Mouse (Mus musculus) embryonic facial prominence, embryonic 10.5 days (tissue): Measurements from ENCODE around the gene Hoxc11. TPM values are rescaled to one million over a fixed set of nuclear protein-coding genes. Genes with fewer than 3 reads are reported as not detected.
A peak's percentile ranks its signal among the peaks of the same experiment; 100 is the strongest.

ENCODE experiments used
- DNase-seq: peaks from one replicate; pipeline ENCODE4 v3.0.0-alpha.2; 2017; ENCODE audit warnings: low spot score
- H3K27ac ChIP-seq: fragments of 300-500 bp; sonication (generic); replicated peaks from 2 replicates; pipeline ENCODE4 v1.5.1; 2016; ENCODE audit warnings: mild to moderate bottlenecking
- H3K27me3 ChIP-seq: fragments of 300-500 bp; sonication (generic); replicated peaks from 2 replicates; pipeline ENCODE4 v1.6.1; 2016; ENCODE audit warnings: low read depth, mild to moderate bottlenecking; ENCODE audit not compliant: poor library complexity, severe bottlenecking
- H3K36me3 ChIP-seq: fragments of 300-500 bp; sonication (generic); replicated peaks from 2 replicates; pipeline ENCODE4 v1.6.1; 2016; ENCODE audit warnings: mild to moderate bottlenecking, moderate library complexity
- H3K4me1 ChIP-seq: fragments of 300-500 bp; sonication (generic); 2 replicates; pipeline ENCODE4 v1.6.1; 2016
- H3K4me3 ChIP-seq: fragments of 300-500 bp; sonication (generic); 2 replicates; pipeline ENCODE4 v1.5.1; 2016; ENCODE audit warnings: mild to moderate bottlenecking, moderate library complexity
- H3K9me3 ChIP-seq: fragments of 300-500 bp; sonication (generic); 2 replicates; pipeline ENCODE4 v1.6.1; 2016; ENCODE audit warnings: mild to moderate bottlenecking
- WGBS: fragments of 180-500 bp; shearing (Covaris S2); methylation state at CpG from one replicate; pipeline ENCODE4 v1.1.7; 2016; 5-methylcytosine and 5-hydroxymethylcytosine counted together
- polyA plus RNA-seq: library from polyadenylated mRNA; unstranded; fragments of >200 nt; fragmentation: Nextera tagmentation; extraction: Ambion mirVana; gene quantifications from 2 replicates; pipeline ENCODE4 v1.2.1, GENCODE M21; 2016

Gene Hoxc11
- polyA plus RNA-seq, 1 experiment from 2014 or later: not detected

GRCm38 (mm10) chr15:102943468-102943813 is 10.8 kb upstream of the Hoxc11 start:
- no peak overlapping the region for H3K4me3 ChIP-seq
- H3K9me3 ChIP-seq: no peaks in the 10 kb centered on the region
- no peak overlapping the region for H3K27ac ChIP-seq
- H3K4me1 ChIP-seq: peaks cover 4% of the 10 kb centered on the region; the same call in 1 of the 2 replicates
- 2% methylated on average over 5 of the region's 5 CpGs for WGBS
- peak; percentile 65 for DNase-seq
- H3K27me3 ChIP-seq: peaks cover 100% of the 10 kb centered on the region
- H3K36me3 ChIP-seq: no peaks in the 10 kb centered on the region

GRCm38 (mm10) chr15:102945185-102946077 is 8.8 kb upstream of the Hoxc11 start:
- Histone ChIP-seq H3K36me3 (no peaks in the 10 kb centered on the region), H3K9me3 (no peaks in the 10 kb centered on the region), H3K27me3 (peaks cover 100% of the 10 kb centered on the region), H3K4me1 (peaks cover 4% of the 10 kb centered on the region; the same call in 1 of the 2 replicates), H3K27ac (no peak overlapping the region), H3K4me3 (no peak overlapping the region)
- DNase-seq: no peak
- WGBS: 8% methylated on average over 22 of the region's 22 CpGs

GRCm38 (mm10) chr15:102947276-102947675 is 7.0 kb upstream of the Hoxc11 start:
- WGBS: 2% methylated on average over 9 of the region's 9 CpGs
- H3K36me3 ChIP-seq: no peaks in the 10 kb centered on the region
- H3K27ac ChIP-seq: no peak overlapping the region

GRCm38 (mm10) chr15:102948842-102949241 is 5.4 kb upstream of the Hoxc11 start:
- peaks cover 100% of the 10 kb centered on the region for H3K27me3 ChIP-seq
- H3K4me1 ChIP-seq: no peaks in the 10 kb centered on the region
- 10% methylated on average over 2 of the region's 2 CpGs for WGBS
- no peak overlapping the region for H3K4me3 ChIP-seq
- DNase-seq: no peak
- no peaks in the 10 kb centered on the region for H3K9me3 ChIP-seq
- H3K27ac ChIP-seq: no peak overlapping the region
- H3K36me3 ChIP-seq: no peaks in the 10 kb centered on the region

More at GRCm38 (mm10) chr15:102947276-102947675, 7.0 kb upstream of the Hoxc11 start:
- peaks cover 100% of the 10 kb centered on the region for H3K27me3 ChIP-seq
- no peak for DNase-seq
- peaks cover 4% of the 10 kb centered on the region; the same call in 1 of the 2 replicates for H3K4me1 ChIP-seq
- no peaks in the 10 kb centered on the region for H3K9me3 ChIP-seq
- no peak overlapping the region for H3K4me3 ChIP-seq

- Histone ChIP-seq H3K4me1 (peaks cover 2% of the 10 kb centered on the region; the same call in 1 of the 2 replicates), H3K4me3 (no peak overlapping the region), H3K27me3 (peaks cover 100% of the 10 kb centered on the region), H3K27ac (no peak overlapping the region), H3K9me3 (no peaks in the 10 kb centered on the region), H3K36me3 (no peaks in the 10 kb centered on the region)
- peak; percentile 49 for DNase-seq
- WGBS: under 1% methylated on average over 20 of the region's 20 CpGs
Measured at GRCm38 (mm10) chr15:102949696-102950095, 4.5 kb upstream of the Hoxc11 start.

GRCm38 (mm10) chr15:102950877-102951276 is 3.4 kb upstream of the Hoxc11 start:
- 8% methylated on average over 2 of the region's 2 CpGs for WGBS
- Histone ChIP-seq H3K36me3 (no peaks in the 10 kb centered on the region), H3K4me3 (no peak overlapping the region)

GRCm38 (mm10) chr15:102953561-102953960 is 666 bp upstream of the Hoxc11 start:
- DNase-seq: no peak
- Histone ChIP-seq H3K4me3 (no peak overlapping the region), H3K9me3 (no peaks in the 10 kb centered on the region), H3K4me1 (peaks cover 5% of the 10 kb centered on the region; the same call in 1 of the 2 replicates), H3K27me3 (peaks cover 100% of the 10 kb centered on the region), H3K27ac (no peak overlapping the region), H3K36me3 (no peaks in the 10 kb centered on the region)
- 3% methylated on average over 6 of the region's 6 CpGs for WGBS

More at GRCm38 (mm10) chr15:102950877-102951276, 3.4 kb upstream of the Hoxc11 start:
- Histone ChIP-seq H3K27ac (no peak overlapping the region), H3K4me1 (peaks cover 5% of the 10 kb centered on the region; the same call in 1 of the 2 replicates), H3K9me3 (no peaks in the 10 kb centered on the region), H3K27me3 (peaks cover 100% of the 10 kb centered on the region)
- DNase-seq: no peak

GRCm38 (mm10) chr15:102955007-102955382 is 768 bp downstream of the Hoxc11 start:
- under 1% methylated on average over 28 of the region's 28 CpGs for WGBS
- Histone ChIP-seq H3K36me3 (no peaks in the 10 kb centered on the region), H3K4me3 (no peak overlapping the region), H3K9me3 (no peaks in the 10 kb centered on the region), H3K27me3 (peaks cover 100% of the 10 kb centered on the region), H3K27ac (no peak overlapping the region), H3K4me1 (peaks cover 5% of the 10 kb centered on the region; the same call in 1 of the 2 replicates)
- DNase-seq: no peak

- peaks cover 5% of the 10 kb centered on the region; the same call in 1 of the 2 replicates for H3K4me1 ChIP-seq
- peak; percentile 73 for DNase-seq
- no peak overlapping the region for H3K4me3 ChIP-seq
- WGBS: under 1% methylated on average over 40 of the region's 40 CpGs
- no peaks in the 10 kb centered on the region for H3K9me3 ChIP-seq
- H3K36me3 ChIP-seq: no peaks in the 10 kb centered on the region
- peaks cover 100% of the 10 kb centered on the region for H3K27me3 ChIP-seq
- no peak overlapping the region for H3K27ac ChIP-seq
Measured at GRCm38 (mm10) chr15:102955833-102956640, 1.8 kb downstream of the Hoxc11 start.

GRCm38 (mm10) chr15:102956906-102957305 is 2.7 kb downstream of the Hoxc11 start:
- peaks cover 5% of the 10 kb centered on the region; the same call in 1 of the 2 replicates for H3K4me1 ChIP-seq
- H3K4me3 ChIP-seq: no peak overlapping the region
- no peaks in the 10 kb centered on the region for H3K9me3 ChIP-seq
- H3K27me3 ChIP-seq: peaks cover 100% of the 10 kb centered on the region
- WGBS: 1% methylated on average over 12 of the region's 12 CpGs
- H3K36me3 ChIP-seq: no peaks in the 10 kb centered on the region
- DNase-seq: no peak
- no peak overlapping the region for H3K27ac ChIP-seq

- no peaks in the 10 kb centered on the region for H3K36me3 ChIP-seq
- 2% methylated on average over 13 of the region's 13 CpGs for WGBS
- H3K9me3 ChIP-seq: no peaks in the 10 kb centered on the region
- H3K27me3 ChIP-seq: peaks cover 100% of the 10 kb centered on the region
- no peak overlapping the region for H3K27ac ChIP-seq
- no peak for DNase-seq
- H3K4me3 ChIP-seq: no peak overlapping the region
- H3K4me1 ChIP-seq: peaks cover 2% of the 10 kb centered on the region; the same call in 1 of the 2 replicates
Measured at GRCm38 (mm10) chr15:102959663-102960191, 5.5 kb downstream of the Hoxc11 start.

GRCm38 (mm10) chr15:102961728-102962127 is 7.5 kb downstream of the Hoxc11 start:
- DNase-seq: no peak
- H3K36me3 ChIP-seq: no peaks in the 10 kb centered on the region

More at GRCm38 (mm10) chr15:102961728-102962127, 7.5 kb downstream of the Hoxc11 start:
- WGBS: 5% methylated on average over 6 of the region's 6 CpGs
- H3K9me3 ChIP-seq: no peaks in the 10 kb centered on the region
- peaks cover 5% of the 10 kb centered on the region; the same call in 1 of the 2 replicates for H3K4me1 ChIP-seq
- no peak overlapping the region for H3K27ac ChIP-seq
- H3K27me3 ChIP-seq: peaks cover 100% of the 10 kb centered on the region
- no peak overlapping the region for H3K4me3 ChIP-seq
